Mouse (Mus musculus) testis, adult 2 months (tissue): ENCODE results near the gene Tmem120b.

Experiments
- CTCF ChIP-seq: fragments of 200-500 bp; IDR thresholded peaks from 2 replicates; pipeline ENCODE4 v1.5.1; 2012; ENCODE audit warnings: low read depth, mild to moderate bottlenecking, inconsistent platforms, low read length, moderate library complexity; ENCODE audit not compliant: control insufficient read depth, insufficient read depth, insufficient replicate concordance
- POLR2A ChIP-seq: fragments of 200-500 bp; IDR thresholded peaks from 2 replicates; pipeline ENCODE4 v1.6.1; 2012; ENCODE audit warnings: low read depth, mild to moderate bottlenecking, inconsistent platforms, low read length, moderate library complexity; ENCODE audit not compliant: control insufficient read depth

DNA sequence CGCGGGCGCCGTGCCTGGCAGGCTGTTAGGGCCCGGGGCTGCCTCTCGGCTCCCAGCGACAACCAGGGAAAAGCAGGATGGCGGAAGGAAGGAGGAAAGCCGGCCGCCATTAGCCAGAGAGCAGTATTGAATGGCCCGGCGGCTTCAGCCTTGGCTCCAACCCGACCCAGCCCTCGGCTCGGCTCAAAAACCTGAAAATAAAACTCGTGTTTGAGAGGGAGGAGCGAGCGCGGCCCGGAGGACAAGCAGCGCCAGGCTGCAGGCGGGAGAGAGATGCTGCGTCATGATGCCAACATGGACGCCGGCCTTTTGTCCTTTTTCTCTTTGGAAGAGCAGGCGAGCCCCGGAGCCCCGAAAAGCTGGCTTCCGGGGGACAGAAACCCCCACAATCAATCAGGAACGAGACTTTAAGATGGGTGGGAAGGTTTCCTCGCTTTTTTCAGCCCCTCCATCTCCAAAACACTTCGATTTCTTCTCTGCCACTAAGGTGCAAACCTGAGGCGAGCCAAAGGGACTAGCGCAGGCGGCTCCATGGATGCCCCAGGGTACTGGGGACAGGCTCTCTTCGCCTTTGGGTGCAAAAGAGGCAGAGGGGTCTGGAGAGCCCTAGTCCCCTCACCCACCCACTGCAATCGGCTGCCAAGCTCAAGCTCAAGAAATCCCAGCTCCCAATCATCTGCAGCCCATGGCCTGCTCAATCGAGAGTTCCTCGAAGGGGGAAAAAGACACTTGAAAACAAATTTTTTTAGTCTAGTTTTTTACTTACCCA is 70.9 kb downstream of the Tmem120b start:
- TF ChIP-seq CTCF (no peak), POLR2A (peak; percentile 54; the same call in 1 of the 2 replicates)
